Mouse (Mus musculus) ovary, postnatal 36 days (tissue): ENCODE measurements at regions not wholly inside any gene's neighbourhood (a gene's known extent, or its start where the extent isn't known, plus 50 kb on each side); places are given as distances from the start of the nearest gene placed in this dataset.

Source experiments
- DNase-seq: peaks from one replicate; pipeline ENCODE4 v3.0.0; 2022; ENCODE audit warnings: low spot score, mixed read lengths

- peak; percentile 66 for DNase-seq
Observed at GRCm38 (mm10) chr5:126733470-126733869, 508.1 kb upstream of the Tmem132c start.

DNA sequence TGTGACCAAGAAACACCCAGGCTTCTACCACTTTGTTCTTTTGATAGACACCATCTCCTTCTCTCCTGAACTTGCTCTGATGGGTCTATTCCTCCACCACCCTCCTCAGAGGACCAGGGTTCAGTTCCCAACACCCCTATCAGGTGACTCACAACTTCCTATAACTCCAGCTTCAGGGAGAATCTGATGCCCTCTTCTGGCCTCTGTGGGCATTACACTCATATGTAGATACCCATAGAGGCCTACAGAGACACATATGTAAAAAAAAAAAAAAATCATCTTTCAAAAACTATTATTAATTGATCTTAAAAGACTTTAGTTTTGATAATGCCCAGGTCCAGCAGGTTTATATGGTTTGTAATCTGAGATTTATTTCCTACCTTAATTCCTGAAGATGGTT, 505.9 kb upstream of the Tmem132c start:
- no peak for DNase-seq

- no peak for DNase-seq
Observed at GRCm38 (mm10) chr5:126737681-126738080, 503.9 kb upstream of the Tmem132c start.

- DNase-seq = no peak
Observed at GRCm38 (mm10) chr5:126740861-126741410, 500.7 kb upstream of the Tmem132c start.

DNA sequence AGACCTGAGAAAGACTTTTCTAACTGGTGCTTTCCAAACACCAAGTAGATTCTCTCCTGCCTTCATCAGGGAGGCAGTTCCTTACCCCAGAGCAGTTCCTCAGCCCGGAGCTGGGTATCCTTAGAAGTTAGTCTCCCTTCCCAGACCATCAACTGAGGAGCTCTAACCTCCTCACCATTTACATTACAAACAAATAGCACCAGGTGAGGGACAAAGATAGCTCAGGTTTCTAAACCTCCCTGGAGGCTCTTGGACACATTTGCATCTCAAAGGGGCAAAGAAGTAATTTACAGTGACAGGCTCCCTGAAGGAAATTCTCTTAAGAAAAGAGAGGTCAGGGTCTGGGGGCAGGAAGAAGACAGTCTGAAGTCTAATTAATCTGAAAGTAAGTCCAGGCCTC, 486.5 kb upstream of the Tmem132c start:
- no peak for DNase-seq

GRCm38 (mm10) chr5:126765037-126765707, 476.4 kb upstream of the Tmem132c start:
- no peak for DNase-seq

DNA sequence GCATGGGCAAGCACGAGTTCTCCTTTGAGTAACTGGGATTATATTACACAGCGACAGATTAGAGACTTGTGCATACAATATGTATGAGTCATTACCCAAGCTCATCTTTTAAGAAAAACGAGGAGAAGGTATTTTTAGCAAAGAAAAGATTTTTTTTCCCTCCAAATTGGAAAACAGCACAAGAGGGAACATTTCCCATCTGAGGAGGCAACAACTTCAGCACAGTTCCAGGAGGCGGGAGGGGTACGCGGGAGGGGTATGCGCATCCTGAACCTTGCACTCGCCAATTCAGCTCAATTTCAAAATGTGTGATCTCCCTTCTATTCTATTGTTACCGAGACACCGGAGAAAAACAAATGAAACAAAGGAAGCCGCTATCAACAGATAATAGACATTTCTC, 472.6 kb upstream of the Tmem132c start:
- no peak for DNase-seq

DNA sequence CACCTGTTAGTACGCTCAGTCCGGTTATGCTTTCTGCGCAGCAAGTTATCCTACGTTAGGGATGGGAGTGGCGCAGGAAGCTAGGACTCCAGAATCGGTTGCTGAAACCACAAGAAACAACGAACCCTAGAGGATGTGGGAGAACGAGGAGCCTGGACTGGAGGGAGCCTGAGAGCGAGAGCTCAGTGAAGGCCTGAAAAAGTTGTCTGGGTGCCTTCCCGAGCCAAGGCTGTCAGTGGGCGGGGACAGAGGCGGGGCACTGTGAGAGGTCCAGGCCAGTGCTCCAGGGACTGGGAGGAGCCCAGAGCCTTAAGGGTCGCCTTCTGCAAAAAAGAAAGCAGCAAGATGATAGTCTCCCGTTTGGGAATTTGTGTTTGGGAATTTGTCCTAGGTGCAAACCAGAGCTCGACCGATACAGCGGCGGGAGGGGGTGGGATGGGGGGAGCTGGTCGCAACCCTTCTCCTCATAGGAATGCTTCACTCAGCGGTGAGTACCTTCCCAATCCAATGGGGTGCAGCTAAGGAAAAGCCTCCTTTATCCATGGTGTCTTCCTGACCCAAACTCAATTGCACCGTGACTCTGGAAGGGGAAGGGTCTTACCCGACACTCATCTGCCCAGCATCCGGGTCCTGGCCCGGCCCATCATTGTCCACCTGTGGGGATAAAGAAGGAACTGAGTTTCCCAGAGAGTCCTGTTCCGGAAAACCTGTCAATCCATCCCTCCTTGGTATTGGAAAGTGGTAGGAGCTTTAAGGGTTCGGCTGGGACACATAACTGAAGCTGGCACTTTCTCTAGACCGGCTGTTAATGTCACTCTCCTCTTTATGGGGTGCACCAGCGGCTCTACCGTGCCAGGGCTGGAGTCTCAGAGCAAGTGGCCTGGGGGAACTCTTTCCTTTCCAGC, 453.6 kb upstream of the Tmem132c start:
- peak; percentile 70 for DNase-seq

GRCm38 (mm10) chr5:126799698-126800279, 441.8 kb upstream of the Tmem132c start:
- DNase-seq = no peak

DNA sequence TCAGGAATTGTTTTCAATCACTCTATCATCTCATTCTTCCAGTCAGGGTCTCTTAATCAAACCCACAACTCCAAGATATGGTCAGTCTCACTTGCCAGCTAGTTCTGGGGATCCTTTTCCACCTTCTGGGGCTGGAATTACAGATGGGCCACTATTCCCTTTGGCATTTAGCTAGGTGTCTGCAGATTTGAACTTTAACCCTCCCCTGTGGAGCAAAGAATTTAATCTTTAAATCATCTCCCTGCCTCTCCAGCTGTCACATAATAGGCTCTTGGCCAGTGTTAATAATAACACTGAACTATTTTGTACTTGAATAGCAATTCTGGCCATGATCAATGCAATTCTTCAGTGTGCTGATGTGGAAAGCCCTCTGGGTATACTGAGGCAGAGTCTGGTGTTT, 435.0 kb upstream of the Tmem132c start:
- no peak for DNase-seq

DNA sequence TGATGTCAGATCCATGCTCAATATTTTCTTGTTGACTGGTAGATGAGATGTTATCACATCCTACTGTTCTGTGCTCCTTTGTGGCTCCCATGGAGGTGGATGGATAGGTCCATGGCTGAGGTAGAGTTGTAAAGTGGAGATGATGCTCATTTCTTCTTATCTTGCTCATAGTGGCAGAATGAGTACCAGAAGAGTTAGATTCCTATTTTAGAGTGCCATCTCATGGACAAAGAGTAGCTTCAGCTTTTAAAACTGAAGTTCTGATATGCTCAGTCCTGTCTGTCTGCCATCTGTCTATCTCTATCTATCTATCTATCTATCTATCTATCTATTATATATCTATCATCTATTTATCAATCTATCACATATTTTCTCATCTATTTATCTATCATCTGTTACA, 425.5 kb upstream of the Tmem132c start:
- no peak for DNase-seq

- no peak for DNase-seq
Observed at GRCm38 (mm10) chr5:126835440-126835839, 406.2 kb upstream of the Tmem132c start.

GRCm38 (mm10) chr5:126842606-126843005, 399.0 kb upstream of the Tmem132c start:
- no peak for DNase-seq

DNA sequence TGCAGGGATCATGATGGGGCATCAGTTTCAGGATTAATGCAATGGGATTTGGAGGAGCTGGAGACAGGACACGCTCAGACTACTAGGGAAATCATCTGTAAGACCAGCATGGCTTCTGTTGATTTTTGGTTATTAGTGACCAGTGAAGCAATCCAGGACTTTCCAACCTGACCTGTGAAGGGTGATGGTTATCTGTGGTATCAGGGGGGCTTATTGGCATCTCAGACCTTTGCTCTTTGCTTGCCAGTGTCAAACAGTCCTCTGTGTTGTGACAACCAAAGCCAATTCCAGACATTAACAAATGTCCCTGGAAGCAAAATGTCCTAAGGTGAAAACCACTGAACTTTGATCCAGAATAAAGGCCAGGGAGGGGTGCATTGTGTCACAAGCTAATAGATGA, 379.5 kb upstream of the Tmem132c start:
- no peak for DNase-seq

GRCm38 (mm10) chr5:126875842-126876241, 365.8 kb upstream of the Tmem132c start:
- DNase-seq = no peak

GRCm38 (mm10) chr5:126890710-126891109, 350.9 kb upstream of the Tmem132c start:
- DNase-seq = no peak

DNA sequence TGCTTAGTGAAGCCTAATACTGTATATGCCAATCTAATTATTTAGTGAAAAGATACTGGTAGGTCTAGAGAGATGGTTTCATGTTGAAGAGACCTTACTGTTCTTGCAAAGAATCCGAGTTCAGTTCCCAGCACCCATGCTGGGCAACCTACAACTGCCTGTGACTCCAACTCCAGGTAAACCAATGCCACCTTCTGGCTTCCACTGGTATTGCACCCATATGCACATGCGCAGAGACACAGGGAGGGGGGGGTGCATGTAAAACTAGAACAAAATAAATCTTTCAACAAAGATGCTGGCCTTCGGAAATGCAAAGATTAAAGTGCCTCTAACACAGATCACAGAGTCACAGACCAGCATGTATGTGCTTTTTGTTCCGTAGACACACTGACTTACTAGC, 348.5 kb upstream of the Tmem132c start:
- no peak for DNase-seq

DNA sequence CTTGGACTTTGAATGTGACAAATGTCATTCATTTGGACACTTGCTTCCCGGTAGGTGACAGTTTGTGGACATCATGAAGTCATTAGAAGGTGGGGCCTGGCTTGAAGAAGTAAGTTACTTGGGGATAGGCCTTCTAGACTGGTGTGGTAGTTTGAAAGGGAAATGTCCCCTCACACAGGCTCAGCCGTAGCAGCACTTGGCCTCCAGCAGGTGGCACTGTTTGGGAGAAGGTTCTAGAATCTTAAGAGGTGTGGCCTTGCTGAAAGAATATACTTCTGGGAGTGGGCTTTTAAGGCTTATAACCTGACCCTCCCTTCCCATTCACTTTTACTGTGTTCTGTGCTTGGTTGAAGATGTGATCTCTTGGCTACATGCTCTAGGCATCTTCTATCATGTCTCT, 331.5 kb upstream of the Tmem132c start:
- DNase-seq = no peak

- DNase-seq = no peak
Observed at GRCm38 (mm10) chr5:126917300-126917699, 324.3 kb upstream of the Tmem132c start.

DNA sequence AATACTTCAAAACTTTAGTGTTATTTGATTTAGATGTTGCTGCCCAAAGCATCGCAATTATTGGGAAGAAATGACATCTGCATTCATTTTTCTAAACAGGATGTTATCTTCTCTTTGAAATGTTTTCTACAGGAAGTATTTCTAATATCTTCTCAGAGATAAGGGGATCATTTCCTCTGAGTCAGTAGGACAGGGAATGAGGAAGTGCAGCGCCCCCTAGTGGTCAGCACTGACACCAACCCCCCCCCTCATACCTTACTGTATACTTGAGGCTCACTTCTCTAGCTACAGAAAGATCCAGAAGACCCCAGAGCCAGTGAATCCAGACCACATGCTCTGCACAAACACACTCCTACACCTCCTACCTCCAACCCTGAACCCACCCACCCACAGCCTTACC, 308.1 kb upstream of the Tmem132c start:
- DNase-seq = no peak

GRCm38 (mm10) chr5:126944861-126945260, 296.7 kb upstream of the Tmem132c start:
- no peak for DNase-seq

DNA sequence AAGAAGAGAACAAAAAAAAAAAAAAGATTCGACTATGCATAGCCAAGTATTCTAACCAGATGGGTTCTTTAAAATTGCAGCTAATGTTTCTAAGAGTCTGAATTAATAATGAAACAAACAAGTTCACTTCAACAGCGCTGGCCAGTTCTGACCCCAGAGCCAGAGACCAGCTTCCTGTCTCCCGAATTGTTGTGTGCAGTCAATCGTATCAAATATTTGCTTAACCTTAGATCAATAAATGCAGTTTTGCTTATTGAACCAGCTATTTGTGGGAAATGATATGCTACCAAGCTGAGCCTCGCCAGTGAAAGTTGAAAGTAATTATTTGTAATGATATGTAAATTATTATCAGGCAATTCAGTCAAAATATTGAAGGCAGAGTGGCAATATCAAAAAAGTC, 287.4 kb upstream of the Tmem132c start:
- no peak for DNase-seq

- no peak for DNase-seq
Observed at GRCm38 (mm10) chr5:126954634-126955033, 287.0 kb upstream of the Tmem132c start.
